Mouse (Mus musculus) forebrain, embryonic 16.5 days (tissue): ENCODE results near the gene Ttc30b. TPM values are rescaled to one million over a fixed set of nuclear protein-coding genes. Genes with fewer than 3 reads are reported as not detected.

Experiments
- polyA plus RNA-seq: library from polyadenylated mRNA; unstranded; fragments of >200 nt; fragmentation: Nextera tagmentation; extraction: Ambion mirVana; gene quantifications from 2 replicates; pipeline ENCODE4 v1.2.1, GENCODE M21; 2015

The Ttc30b gene
- polyA plus RNA-seq, 1 experiment from 2014 or later, result 19.6 TPM

Other genes starting within 250 kb of the Ttc30b start
- 12.7 and 16.1 TPM in 2 replicates for gene Nfe2l2, start 233.9 kb downstream of the Ttc30b start, polyA plus RNA-seq
- gene Agps, start 106.4 kb downstream of the Ttc30b start, polyA plus RNA-seq, result 26.2 and 26.8 TPM in 2 replicates
- 0.67 and 0.98 TPM in 2 replicates for gene Ttc30a2, start 39.6 kb upstream of the Ttc30b start, polyA plus RNA-seq
- 7.4 and 8.4 TPM in 2 replicates for gene Ttc30a1, start 43.4 kb upstream of the Ttc30b start, polyA plus RNA-seq